Mouse (Mus musculus) olfactory bulb, adult 2 months (tissue): Measurements from ENCODE around the gene Olfr433.

Experiments
- CTCF ChIP-seq: fragments of 200-500 bp; IDR thresholded peaks from 2 replicates; pipeline ENCODE4 v1.5.1; 2012; ENCODE audit warnings: low read depth, mild to moderate bottlenecking, low read length, moderate library complexity; ENCODE audit not compliant: insufficient read depth
- POLR2A ChIP-seq: fragments of 200-500 bp; IDR thresholded peaks from 2 replicates; pipeline ENCODE4 v1.6.1; 2012; ENCODE audit warnings: mild to moderate bottlenecking, low read depth, low read length, moderate library complexity; ENCODE audit not compliant: insufficient read depth

DNA sequence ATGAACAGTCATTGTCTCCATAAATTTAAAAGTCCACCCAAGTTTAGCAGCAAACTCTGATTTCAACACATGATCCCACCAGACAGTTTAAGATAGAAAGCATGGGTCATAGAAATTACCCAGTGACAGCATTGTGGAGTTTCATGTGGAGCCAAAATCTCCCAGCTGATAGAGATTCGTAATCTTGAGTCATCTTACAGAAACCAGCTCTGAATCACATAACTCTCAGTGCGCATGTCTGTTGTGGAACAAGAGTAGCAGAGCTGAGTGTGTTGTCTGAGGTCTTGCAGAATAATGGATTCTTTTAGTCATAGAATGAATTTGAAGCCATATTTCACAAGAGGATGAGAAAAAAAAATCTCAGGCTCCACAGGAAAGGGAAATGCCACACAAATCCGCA is 12.5 kb downstream of the Olfr433 start:
- no peak for TF ChIP-seq CTCF
- no peak for TF ChIP-seq POLR2A
